Mouse (Mus musculus): ENCODE data around the gene Sowaha. TPM values are rescaled to one million over a fixed set of nuclear protein-coding genes. Genes with fewer than 3 reads are reported as not detected.
A peak's percentile ranks its signal among the peaks of the same experiment; 100 is the strongest.

Sowaha gene
- total RNA-seq, 1 experiment: 0.13 TPM

DNA sequence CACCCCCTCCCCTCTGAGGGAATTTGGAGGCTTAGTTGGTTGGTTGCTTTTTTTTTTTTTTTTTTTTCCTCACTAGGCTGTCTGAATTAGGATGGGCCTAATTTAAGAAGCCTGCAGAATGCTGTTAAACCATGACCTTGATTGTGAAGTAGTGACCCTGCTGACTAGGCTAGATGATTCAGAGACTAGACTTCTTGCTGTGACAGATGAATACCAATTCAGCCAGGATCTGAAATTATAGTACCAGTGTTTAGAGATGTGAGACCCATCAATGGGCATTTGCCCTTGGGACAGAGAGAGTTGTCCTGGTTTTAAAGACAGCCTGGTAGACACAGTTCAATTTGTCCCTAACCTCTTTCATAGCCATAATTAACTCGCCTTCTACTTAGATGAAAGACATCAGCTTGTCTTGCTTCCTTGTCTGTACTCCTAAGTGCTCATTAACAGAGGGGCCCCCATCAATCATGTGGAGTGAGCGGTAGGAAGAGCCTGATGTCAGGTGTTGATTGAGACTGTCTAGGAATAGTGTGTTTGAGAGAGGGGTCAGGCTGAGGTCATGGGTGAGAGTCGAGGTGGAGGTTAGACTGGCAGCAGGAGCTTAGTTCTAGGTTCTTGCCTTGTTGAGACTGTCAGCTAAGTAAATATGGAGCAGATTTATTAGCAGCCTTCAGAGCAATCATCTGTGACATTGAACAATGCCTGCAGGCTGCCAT, 13.3 kb upstream of the Sowaha start:
- no peak for DNase-seq (ENCODE audit: low read depth, low spot score)
- no peak for TF ChIP-seq HCFC1 (IDR thresholded peaks at IDR 0.05; ENCODE audit: borderline replicate concordance, insufficient read depth, low read length)
- TF ChIP-seq MAFK (IDR thresholded peaks at IDR 0.05; ENCODE audit: insufficient read depth, low read depth, low read length): 0 out of 2 replicates have a peak, but pooled peaks have one; percentile 23
- TF ChIP-seq ZC3H11A (IDR thresholded peaks at IDR 0.05; ENCODE audit: borderline replicate concordance, low read depth, low read length): no peak
- no peak for TF ChIP-seq CHD2 (IDR thresholded peaks at IDR 0.05; ENCODE audit: low read depth, low read length)
- 0 out of 2 replicates have a peak, but pooled peaks have one; percentile 61 for TF ChIP-seq ZNF384 (IDR thresholded peaks at IDR 0.05; ENCODE audit: low read depth, low read length)
- Histone ChIP-seq H3K9ac (ENCODE audit: insufficient read depth, low read depth, low read length, poor library complexity, severe bottlenecking) (no peak overlapping the region), H3K27ac (ENCODE audit: insufficient read depth, low read depth, low read length, poor library complexity, severe bottlenecking) (no peak overlapping the region), H3K9me3 (ENCODE audit: control insufficient read depth, insufficient read depth, low read depth, low read length) (no peaks in the 10 kb centered on the region), H3K4me1 (ENCODE audit: control insufficient read depth in 2 of 2, insufficient read depth in 2 of 2, low read length in 2 of 2, poor library complexity in 1 of 2) (peaks cover 0 to 2% of the 10 kb centered on the region in 2 experiments; a peak in 1 of 4 replicates), H3K36me3 (ENCODE audit: control insufficient read depth, insufficient read depth, low read length, poor library complexity, severe bottlenecking) (no peaks in the 10 kb centered on the region), H3K4me3 (ENCODE audit: insufficient read depth in 1 of 2, low read depth in 1 of 2, low read length in 2 of 2, poor library complexity in 1 of 2, severe bottlenecking in 1 of 2) (no peak overlapping the region)
- in situ Hi-C loops (cut with MboI; ENCODE audit: low sequenced_read_pairs in 2 of 2, unreplicated experiment in 2 of 2): no loop called here

DNA sequence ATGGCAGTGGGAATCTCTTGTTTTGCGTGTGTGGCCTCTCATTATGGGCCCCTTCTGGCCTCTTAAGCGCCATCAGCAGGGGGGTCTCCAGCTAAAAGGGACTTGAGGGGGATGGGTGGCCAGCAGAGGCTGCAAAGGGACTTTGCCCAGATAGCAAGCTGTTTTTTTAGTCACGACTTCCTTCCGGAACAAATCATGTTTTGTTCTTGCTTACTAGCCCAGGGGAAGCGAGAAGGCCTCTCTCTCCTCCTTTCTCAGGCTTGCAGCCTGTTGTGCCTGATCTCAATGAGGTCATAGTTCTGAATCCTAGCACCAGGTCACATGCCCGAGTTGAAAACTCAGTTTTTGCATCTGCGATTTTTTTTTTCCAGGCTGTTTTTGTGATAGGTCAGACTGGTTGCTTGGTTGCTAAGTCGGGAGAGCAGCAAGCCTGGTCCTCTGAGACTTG, 11.9 kb upstream of the Sowaha start:
- Histone ChIP-seq H3K9ac (ENCODE audit: insufficient read depth, low read depth, low read length, poor library complexity, severe bottlenecking) (no peak overlapping the region), H3K27ac (ENCODE audit: insufficient read depth, low read depth, low read length, poor library complexity, severe bottlenecking) (no peak overlapping the region), H3K36me3 (ENCODE audit: control insufficient read depth, insufficient read depth, low read length, poor library complexity, severe bottlenecking) (no peaks in the 10 kb centered on the region), H3K4me3 (ENCODE audit: insufficient read depth in 1 of 2, low read depth in 1 of 2, low read length in 2 of 2, poor library complexity in 1 of 2, severe bottlenecking in 1 of 2) (no peak overlapping the region), H3K4me1 (ENCODE audit: control insufficient read depth in 2 of 2, insufficient read depth in 2 of 2, low read length in 2 of 2, poor library complexity in 1 of 2) (peaks cover 0 to 3% of the 10 kb centered on the region in 2 experiments; a peak in 1 of 4 replicates), H3K9me3 (ENCODE audit: control insufficient read depth, insufficient read depth, low read depth, low read length) (no peaks in the 10 kb centered on the region)
- in situ Hi-C loops (cut with MboI; ENCODE audit: low sequenced_read_pairs in 2 of 2, unreplicated experiment in 2 of 2): no loop called here
- no peak for DNase-seq (ENCODE audit: low read depth, low spot score)
- TF ChIP-seq ZC3H11A (IDR thresholded peaks at IDR 0.05; ENCODE audit: borderline replicate concordance, low read depth, low read length): no peak
- no peak for TF ChIP-seq ZNF384 (IDR thresholded peaks at IDR 0.05; ENCODE audit: low read depth, low read length)
- TF ChIP-seq MAFK (IDR thresholded peaks at IDR 0.05; ENCODE audit: insufficient read depth, low read depth, low read length): no peak
- TF ChIP-seq CHD2 (IDR thresholded peaks at IDR 0.05; ENCODE audit: low read depth, low read length): no peak
- no peak for TF ChIP-seq HCFC1 (IDR thresholded peaks at IDR 0.05; ENCODE audit: borderline replicate concordance, insufficient read depth, low read length)

DNA sequence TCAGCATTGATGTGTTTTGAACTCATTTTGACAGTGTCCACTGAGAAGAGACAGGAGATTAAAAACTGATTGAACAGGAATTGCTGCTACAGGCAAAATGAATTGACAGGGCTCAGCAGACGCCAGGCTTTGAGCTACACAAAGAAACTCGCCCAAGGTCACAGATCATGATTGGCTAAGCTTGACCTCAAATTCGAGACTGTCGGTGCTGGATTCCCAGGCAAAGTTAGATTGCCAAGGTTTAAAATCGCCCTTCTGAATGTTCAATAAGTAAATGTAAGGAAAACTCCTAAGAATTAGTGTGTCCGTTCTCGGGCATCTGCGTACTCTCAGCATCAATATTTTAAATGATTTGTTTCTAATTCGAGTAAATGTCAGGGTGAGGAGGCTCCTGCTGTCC, 9.3 kb upstream of the Sowaha start:
- no peak for TF ChIP-seq CHD2 (IDR thresholded peaks at IDR 0.05; ENCODE audit: low read depth, low read length)
- no peak for TF ChIP-seq HCFC1 (IDR thresholded peaks at IDR 0.05; ENCODE audit: borderline replicate concordance, insufficient read depth, low read length)
- TF ChIP-seq ZNF384 (IDR thresholded peaks at IDR 0.05; ENCODE audit: low read depth, low read length): no peak
- no peak for TF ChIP-seq ZC3H11A (IDR thresholded peaks at IDR 0.05; ENCODE audit: borderline replicate concordance, low read depth, low read length)
- no peak for TF ChIP-seq MAFK (IDR thresholded peaks at IDR 0.05; ENCODE audit: insufficient read depth, low read depth, low read length)
- H3K9ac ChIP-seq (ENCODE audit: insufficient read depth, low read depth, low read length, poor library complexity, severe bottlenecking): no peak overlapping the region
- H3K36me3 ChIP-seq (ENCODE audit: control insufficient read depth, insufficient read depth, low read length, poor library complexity, severe bottlenecking): no peaks in the 10 kb centered on the region
- no peak overlapping the region for H3K4me3 ChIP-seq (ENCODE audit: insufficient read depth in 1 of 2, low read depth in 1 of 2, low read length in 2 of 2, poor library complexity in 1 of 2, severe bottlenecking in 1 of 2)
- no peaks in the 10 kb centered on the region for H3K9me3 ChIP-seq (ENCODE audit: control insufficient read depth, insufficient read depth, low read depth, low read length)
- peaks cover 0 to 5% of the 10 kb centered on the region in 2 experiments; a peak in 1 of 4 replicates for H3K4me1 ChIP-seq (ENCODE audit: control insufficient read depth in 2 of 2, insufficient read depth in 2 of 2, low read length in 2 of 2, poor library complexity in 1 of 2)
- no peak for DNase-seq (ENCODE audit: low read depth, low spot score)
- in situ Hi-C loops (cut with MboI; ENCODE audit: low sequenced_read_pairs in 2 of 2, unreplicated experiment in 2 of 2): no loop called here
- H3K27ac ChIP-seq (ENCODE audit: insufficient read depth, low read depth, low read length, poor library complexity, severe bottlenecking): no peak overlapping the region

DNA sequence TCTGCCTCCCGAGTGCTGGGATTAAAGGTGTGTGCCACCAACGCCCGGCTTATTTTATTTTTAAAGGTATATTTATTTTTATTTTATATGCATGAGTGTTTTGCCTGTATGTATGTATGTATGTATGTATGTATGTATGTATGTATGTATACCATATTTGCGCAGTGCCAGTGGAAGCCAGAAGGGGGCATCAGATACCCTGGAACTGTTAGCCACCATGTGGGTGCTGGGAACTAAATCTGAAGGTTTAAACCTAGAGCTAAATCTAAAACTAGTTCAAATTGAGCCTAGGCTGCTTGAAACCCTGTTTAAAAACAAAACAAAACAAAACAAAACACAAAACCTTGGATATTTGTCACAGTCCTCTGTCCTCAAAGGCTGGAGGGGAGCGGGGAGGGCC, 8.9 kb upstream of the Sowaha start:
- DNase-seq (ENCODE audit: low read depth, low spot score): no peak
- TF ChIP-seq MAFK (IDR thresholded peaks at IDR 0.05; ENCODE audit: insufficient read depth, low read depth, low read length): no peak
- TF ChIP-seq HCFC1 (IDR thresholded peaks at IDR 0.05; ENCODE audit: borderline replicate concordance, insufficient read depth, low read length): no peak
- 0 out of 2 replicates have a peak, but pooled peaks have one; percentile 26 for TF ChIP-seq ZC3H11A (IDR thresholded peaks at IDR 0.05; ENCODE audit: borderline replicate concordance, low read depth, low read length)
- TF ChIP-seq CHD2 (IDR thresholded peaks at IDR 0.05; ENCODE audit: low read depth, low read length): no peak
- TF ChIP-seq ZNF384 (IDR thresholded peaks at IDR 0.05; ENCODE audit: low read depth, low read length): no peak
- no peak overlapping the region for H3K9ac ChIP-seq (ENCODE audit: insufficient read depth, low read depth, low read length, poor library complexity, severe bottlenecking)
- in situ Hi-C loops (cut with MboI; ENCODE audit: low sequenced_read_pairs in 2 of 2, unreplicated experiment in 2 of 2): no loop called here
- no peak overlapping the region for H3K4me3 ChIP-seq (ENCODE audit: insufficient read depth in 1 of 2, low read depth in 1 of 2, low read length in 2 of 2, poor library complexity in 1 of 2, severe bottlenecking in 1 of 2)
- H3K9me3 ChIP-seq (ENCODE audit: control insufficient read depth, insufficient read depth, low read depth, low read length): no peaks in the 10 kb centered on the region
- H3K36me3 ChIP-seq (ENCODE audit: control insufficient read depth, insufficient read depth, low read length, poor library complexity, severe bottlenecking): no peaks in the 10 kb centered on the region
- peaks cover 0 to 5% of the 10 kb centered on the region in 2 experiments; a peak in 1 of 4 replicates for H3K4me1 ChIP-seq (ENCODE audit: control insufficient read depth in 2 of 2, insufficient read depth in 2 of 2, low read length in 2 of 2, poor library complexity in 1 of 2)
- no peak overlapping the region for H3K27ac ChIP-seq (ENCODE audit: insufficient read depth, low read depth, low read length, poor library complexity, severe bottlenecking)

Measured in ES-E14 (cell line).